Mouse (Mus musculus): ENCODE measurements around the gene AI464131.

GRCm38 (mm10) chr4:41522788-41523187 is 19.9 kb upstream of the AI464131 start:
- no peak for TF ChIP-seq HCFC1 (IDR thresholded peaks at IDR 0.05; ENCODE audit: borderline replicate concordance, insufficient read depth, low read length)
- peak; percentile 16; the same call in 1 of the 2 replicates for TF ChIP-seq ZC3H11A (IDR thresholded peaks at IDR 0.05; ENCODE audit: borderline replicate concordance, low read depth, low read length)
- TF ChIP-seq ZNF384 (IDR thresholded peaks at IDR 0.05; ENCODE audit: low read depth, low read length), result no peak

All from ES-E14 (cell line).